Comparison of ENCODE assay signal across 8 mouse cellular contexts in the genomic region with DNA sequence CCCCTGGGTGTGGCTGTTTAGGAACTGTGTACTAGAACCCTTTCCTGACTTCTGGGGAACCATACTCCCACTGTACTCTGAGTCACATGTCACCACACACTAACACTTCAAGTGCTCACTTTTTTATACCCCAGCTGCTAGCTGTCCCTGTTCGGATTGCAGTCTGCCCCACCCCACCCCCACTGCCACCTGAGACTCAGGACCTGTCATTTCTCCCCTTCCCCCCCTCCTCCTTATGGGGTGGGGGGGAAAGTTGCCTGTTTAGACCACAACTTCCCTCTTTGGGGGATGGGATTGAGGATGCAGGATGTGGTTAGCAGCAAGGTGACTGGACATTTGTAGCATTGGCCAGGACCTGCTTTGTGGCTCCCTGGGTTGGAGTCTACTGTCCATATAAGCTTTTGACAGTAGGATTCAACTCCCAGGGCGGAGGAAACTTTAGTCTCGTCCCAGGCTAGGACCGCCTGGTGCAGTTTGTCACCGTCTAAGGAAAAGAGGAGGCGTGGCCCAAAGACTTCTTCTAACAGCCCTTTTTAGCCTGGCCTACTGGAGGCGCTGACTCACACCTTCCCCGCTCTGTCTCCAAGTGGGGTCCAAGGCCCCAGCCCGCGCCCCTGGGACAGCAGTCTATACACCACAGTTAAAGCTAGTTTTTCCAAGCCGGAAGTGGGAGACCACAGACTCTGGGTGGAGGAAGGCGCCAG. TPM values are rescaled to one million over a fixed set of nuclear protein-coding genes. Genes with fewer than 3 reads are reported as not detected.
DNase-seq lines count a peak whose midpoint lies in the region; ATAC-seq and TF ChIP-seq lines count a peak whose summit lies in the region.

No protein-coding gene starts in this region.

- DNase-seq in hindbrain, embryonic 10.5 days (ENCODE audit: low spot score): no peak
- no peak for DNase-seq in hindbrain, embryonic 11.5 days (ENCODE audit: low spot score)
- DNase-seq in ES-CJ7 (ENCODE audit: low read depth, low spot score): peak; percentile 70
- DNase-seq in thymus, postnatal 4 days: peak; percentile 66
- DNase-seq in retina, embryonic 14.5 days (ENCODE audit: low spot score): no peak
- DNase-seq in urinary bladder, postnatal 10 days (ENCODE audit: low spot score): no peak

- no peak overlapping the region for H3K4me2 ChIP-seq in hindbrain, embryonic 11.5 days (replicated peaks; ENCODE audit: low read depth, low read length)
- peak overlapping the region; percentile 58 for H3K4me2 ChIP-seq in lung, embryonic 16.5 days (ENCODE audit: low read depth, low read length)

- 0 out of 2 replicates have a peak, but pooled peaks cover 11% of the 10 kb centered on the region for H3K4me1 ChIP-seq in hindbrain, embryonic 10.5 days (replicated peaks)
- no peaks in the 10 kb centered on the region for H3K4me1 ChIP-seq in hindbrain, embryonic 11.5 days (replicated peaks; ENCODE audit: control insufficient read depth, insufficient read depth, low read length)
- peaks cover 2% of the 10 kb centered on the region for H3K4me1 ChIP-seq in embryonic fibroblast, embryonic 13.5 days (ENCODE audit: control insufficient read depth, insufficient read depth, low read length)
- peaks cover 10% of the 10 kb centered on the region for H3K4me1 ChIP-seq in lung, embryonic 16.5 days (replicated peaks; ENCODE audit: control insufficient read depth, insufficient read depth, low read length)

- peak overlapping the region; percentile 34; the same call in 1 of the 2 replicates for H3K4me3 ChIP-seq in hindbrain, embryonic 10.5 days
- H3K4me3 ChIP-seq in hindbrain, embryonic 11.5 days (ENCODE audit: low read depth, low read length): no peak overlapping the region
- H3K4me3 ChIP-seq in embryonic fibroblast, embryonic 13.5 days (ENCODE audit: insufficient read depth, low read length): no peak overlapping the region
- peak overlapping the region; percentile 22 for H3K4me3 ChIP-seq in lung, embryonic 16.5 days (ENCODE audit: low read length)

- H3K27me3 ChIP-seq in hindbrain, embryonic 10.5 days (ENCODE audit: insufficient read depth, poor library complexity, severe bottlenecking): peaks cover 14% of the 10 kb centered on the region
- no peaks in the 10 kb centered on the region for H3K27me3 ChIP-seq in hindbrain, embryonic 11.5 days (ENCODE audit: control insufficient read depth, insufficient read depth, low read length)
- no peaks in the 10 kb centered on the region for H3K27me3 ChIP-seq in lung, embryonic 16.5 days (ENCODE audit: control insufficient read depth, insufficient read depth, low read depth, low read length)

- no peak overlapping the region for H3K27ac ChIP-seq in hindbrain, embryonic 10.5 days
- no peak overlapping the region for H3K27ac ChIP-seq in hindbrain, embryonic 11.5 days (ENCODE audit: low read depth, low read length)
- peak overlapping the region; percentile 73 for H3K27ac ChIP-seq in embryonic fibroblast, embryonic 13.5 days (ENCODE audit: insufficient read depth, low read length)
- peak overlapping the region; percentile 72 for H3K27ac ChIP-seq in lung, embryonic 16.5 days (ENCODE audit: low read length)

- 0 out of 2 replicates have a peak, but pooled peaks cover 4% of the 10 kb centered on the region for H3K9me3 ChIP-seq in hindbrain, embryonic 10.5 days
- no peaks in the 10 kb centered on the region for H3K9me3 ChIP-seq in hindbrain, embryonic 11.5 days (ENCODE audit: control insufficient read depth, low read length)
- H3K9me3 ChIP-seq in lung, embryonic 16.5 days (ENCODE audit: control insufficient read depth, low read length): no peaks in the 10 kb centered on the region

- TF ChIP-seq POLR2A in embryonic fibroblast, embryonic 13.5 days (IDR thresholded peaks at IDR 0.05; ENCODE audit: low read depth, low read length): peak; percentile 21; the same call in 1 of the 2 replicates

- 38% methylated on average over 12 of the region's 12 CpGs for WGBS in hindbrain, embryonic 10.5 days
- WGBS in hindbrain, embryonic 11.5 days: 30% methylated on average over 12 of the region's 12 CpGs
- WGBS in lung, embryonic 16.5 days: 25% methylated on average over 12 of the region's 12 CpGs

- no peak for ATAC-seq in hindbrain, embryonic 11.5 days (ENCODE audit: low FRiP score)
- 0 out of 2 replicates have a peak, but pooled peaks have one; percentile 8 for ATAC-seq in lung, embryonic 16.5 days (ENCODE audit: low read depth)

- peaks cover 3% of the 10 kb centered on the region; the same call in 1 of the 2 replicates for H3K36me3 ChIP-seq in hindbrain, embryonic 10.5 days
- no peaks in the 10 kb centered on the region for H3K36me3 ChIP-seq in hindbrain, embryonic 11.5 days (ENCODE audit: control insufficient read depth, insufficient read depth, low read length)
- no peaks in the 10 kb centered on the region for H3K36me3 ChIP-seq in lung, embryonic 16.5 days (ENCODE audit: control insufficient read depth, insufficient read depth, low read length)

- H3K9ac ChIP-seq in hindbrain, embryonic 11.5 days (ENCODE audit: low read depth, low read length): no peak overlapping the region
- H3K9ac ChIP-seq in lung, embryonic 16.5 days (ENCODE audit: low read length): peak overlapping the region; percentile 40

- no peak for TF ChIP-seq CTCF in embryonic fibroblast, embryonic 13.5 days (IDR thresholded peaks at IDR 0.05; ENCODE audit: borderline replicate concordance, insufficient read depth, low read length)

RNA-seq across cellular contexts. Expression of gene Plp2, which starts 2.5 kb away (rescaled TPM):
- polyA plus RNA-seq in hindbrain, embryonic 10.5 days (2016; fragmentation: Nextera tagmentation; extraction: Ambion mirVana): 40.9 and 52.0 TPM in 2 replicates
- polyA plus RNA-seq in hindbrain, embryonic 11.5 days (2014; fragmentation: Nextera tagmentation; extraction: Ambion mirVana): 45.7 and 49.3 TPM in 2 replicates
- 305 and 316 TPM in 2 replicates for polyA plus RNA-seq in embryonic fibroblast, embryonic 13.5 days (2011; ENCODE audit: insufficient read length, low read depth, missing spikeins)
- 218 and 221 TPM in 2 replicates for polyA plus RNA-seq in lung, embryonic 16.5 days (2015; fragmentation: Nextera tagmentation; extraction: Ambion mirVana)

RNA-seq across cellular contexts. Expression of gene Magix, which starts 7.3 kb away (rescaled TPM):
- polyA plus RNA-seq in hindbrain, embryonic 10.5 days (2016; fragmentation: Nextera tagmentation; extraction: Ambion mirVana): not detected in 2 replicates
- 0.07 and 0.25 TPM in 2 replicates for polyA plus RNA-seq in hindbrain, embryonic 11.5 days (2014; fragmentation: Nextera tagmentation; extraction: Ambion mirVana)
- polyA plus RNA-seq in embryonic fibroblast, embryonic 13.5 days (2011; ENCODE audit: insufficient read length, low read depth, missing spikeins): not detected in 2 replicates
- polyA plus RNA-seq in lung, embryonic 16.5 days (2015; fragmentation: Nextera tagmentation; extraction: Ambion mirVana): 0.38 and 0.45 TPM in 2 replicates

RNA-seq across cellular contexts. Expression of gene Prickle3, which starts 16.7 kb away (rescaled TPM):
- 4.4 and 4.5 TPM in 2 replicates for polyA plus RNA-seq in hindbrain, embryonic 10.5 days (2016; fragmentation: Nextera tagmentation; extraction: Ambion mirVana)
- polyA plus RNA-seq in hindbrain, embryonic 11.5 days (2014; fragmentation: Nextera tagmentation; extraction: Ambion mirVana): 1.9 and 2.5 TPM in 2 replicates
- polyA plus RNA-seq in embryonic fibroblast, embryonic 13.5 days (2011; ENCODE audit: insufficient read length, low read depth, missing spikeins): 7.0 TPM in 2 replicates
- 11.5 and 11.8 TPM in 2 replicates for polyA plus RNA-seq in lung, embryonic 16.5 days (2015; fragmentation: Nextera tagmentation; extraction: Ambion mirVana)

RNA-seq across cellular contexts. Expression of gene Gpkow, which starts 23.2 kb away (rescaled TPM):
- polyA plus RNA-seq in hindbrain, embryonic 10.5 days (2016; fragmentation: Nextera tagmentation; extraction: Ambion mirVana): 36.0 and 42.8 TPM in 2 replicates
- 35.6 and 47.7 TPM in 2 replicates for polyA plus RNA-seq in hindbrain, embryonic 11.5 days (2014; fragmentation: Nextera tagmentation; extraction: Ambion mirVana)
- polyA plus RNA-seq in embryonic fibroblast, embryonic 13.5 days (2011; ENCODE audit: insufficient read length, low read depth, missing spikeins): 26.0 and 29.8 TPM in 2 replicates
- 51.6 and 51.8 TPM in 2 replicates for polyA plus RNA-seq in lung, embryonic 16.5 days (2015; fragmentation: Nextera tagmentation; extraction: Ambion mirVana)

RNA-seq across cellular contexts. Expression of gene Syp, which starts 35.5 kb away (rescaled TPM):
- 18.5 and 26.5 TPM in 2 replicates for polyA plus RNA-seq in hindbrain, embryonic 10.5 days (2016; fragmentation: Nextera tagmentation; extraction: Ambion mirVana)
- polyA plus RNA-seq in hindbrain, embryonic 11.5 days (2014; fragmentation: Nextera tagmentation; extraction: Ambion mirVana): 13.9 and 14.5 TPM in 2 replicates
- 0.18 and 0.19 TPM in 2 replicates for polyA plus RNA-seq in embryonic fibroblast, embryonic 13.5 days (2011; ENCODE audit: insufficient read length, low read depth, missing spikeins)
- 2.6 and 3.2 TPM in 2 replicates for polyA plus RNA-seq in lung, embryonic 16.5 days (2015; fragmentation: Nextera tagmentation; extraction: Ambion mirVana)

Comparison
In these comparisons a context has a peak if more than half of its experiments do, and no peak if none do; other contexts are left out.
1. H3K4me3 ChIP-seq: peak in hindbrain, embryonic 10.5 days (single experiment) and lung, embryonic 16.5 days (single experiment); none in hindbrain, embryonic 11.5 days (single experiment) and embryonic fibroblast, embryonic 13.5 days (single experiment).
2. DNase-seq: peak in ES-CJ7 (single experiment) and thymus, postnatal 4 days (single experiment); none in hindbrain, embryonic 10.5 days (single experiment), hindbrain, embryonic 11.5 days (single experiment), retina, embryonic 14.5 days (single experiment) and urinary bladder, postnatal 10 days (single experiment).
3. H3K27ac ChIP-seq: peak in embryonic fibroblast, embryonic 13.5 days (single experiment) and lung, embryonic 16.5 days (single experiment); none in hindbrain, embryonic 10.5 days (single experiment) and hindbrain, embryonic 11.5 days (single experiment).